Mouse (Mus musculus) cerebellum, postnatal 36 days (tissue): Measurements from ENCODE around the gene Casc3.

Experiments used
- DNase-seq, 2 experiments: peaks; one replicate each; pipeline ENCODE4 v3.0.0; 2021 to 2022; ENCODE audit warnings: mixed read lengths in 2 of 2

The Casc3 gene

DNA sequence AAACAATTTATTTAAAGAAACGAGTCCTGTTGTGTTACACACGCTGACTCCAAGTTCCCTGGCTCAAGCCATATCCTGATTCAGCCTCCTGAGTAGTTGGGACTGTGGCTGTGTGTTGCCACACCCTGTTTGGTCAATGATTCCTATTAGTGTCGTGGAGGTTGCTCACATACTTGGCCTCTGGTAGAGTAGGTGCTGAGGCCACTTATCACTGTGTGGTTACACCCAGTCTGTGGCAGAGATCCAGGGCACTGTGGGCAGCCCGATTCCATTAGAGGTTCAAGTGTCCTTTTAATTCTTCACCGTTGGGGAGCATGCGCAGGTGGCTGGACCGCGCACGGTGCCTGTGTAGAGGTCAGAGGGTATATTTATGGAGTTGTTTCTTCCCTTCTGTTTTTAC, 69.2 kb downstream of the Casc3 start:
- DNase-seq, result no peak

DNA sequence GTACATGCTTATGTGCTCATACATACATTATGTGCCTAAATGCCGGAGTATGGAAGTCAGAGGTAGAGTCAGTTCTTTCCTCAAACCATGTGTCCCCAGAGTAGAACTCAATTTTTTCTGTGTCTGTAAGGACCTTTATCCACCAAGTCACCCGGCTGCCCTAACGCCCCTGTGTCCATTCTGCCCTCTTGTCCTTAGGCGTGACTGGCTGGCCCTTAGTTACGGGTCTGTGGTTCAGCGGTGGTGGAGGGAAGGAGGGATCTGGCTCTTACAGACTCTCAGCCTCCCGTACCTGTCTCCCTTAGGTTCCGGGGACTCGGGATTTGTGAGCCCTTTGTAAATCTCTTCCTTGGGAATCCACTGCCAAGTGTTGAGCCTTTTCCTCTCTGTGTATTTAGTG, 72.3 kb downstream of the Casc3 start:
- DNase-seq, result no peak
